Mouse (Mus musculus) liver, adult 2 months (tissue): ENCODE results near the gene Abhd5.

ENCODE experiments used
- CTCF ChIP-seq: fragments of 200-500 bp; IDR thresholded peaks from 2 replicates; pipeline ENCODE4 v1.5.1; 2011; ENCODE audit warnings: low read depth, low read length, control low read depth
- POLR2A ChIP-seq: fragments of 200-500 bp; IDR thresholded peaks from 2 replicates; pipeline ENCODE4 v1.6.1; 2011; ENCODE audit warnings: low read length, control low read depth; ENCODE audit not compliant: insufficient read depth; ENCODE audit errors: extremely low read depth

- TF ChIP-seq CTCF (no peak), POLR2A (no peak)
Measured at GRCm38 (mm10) chr9:122322356-122322755, 29.1 kb upstream of the Abhd5 start.
